Mouse (Mus musculus) cerebellum, adult 11-12 months (tissue): ENCODE data around the gene Cep89.

Experiments used
- DNase-seq: peaks from one replicate; pipeline ENCODE4 v3.0.0; 2022

Cep89 gene

GRCm38 (mm10) chr7:35396542-35397168 is at the start of gene Cep89, which contains the start of gene Faap24:
TSS of gene Cep89 (plus strand) at chr7:35397035.
TSS of gene Faap24 (minus strand) at chr7:35396836.
- peak; percentile 96 for DNase-seq

GRCm38 (mm10) chr7:35347918-35348700 is 48.7 kb upstream of the Cep89 start:
- DNase-seq = no peak

GRCm38 (mm10) chr7:35349022-35349421 is 47.8 kb upstream of the Cep89 start:
- no peak for DNase-seq

GRCm38 (mm10) chr7:35349886-35350684 is 46.8 kb upstream of the Cep89 start:
- DNase-seq = no peak

GRCm38 (mm10) chr7:35351155-35351554 is 45.7 kb upstream of the Cep89 start:
- DNase-seq = no peak

GRCm38 (mm10) chr7:35353306-35353705 is 43.5 kb upstream of the Cep89 start:
- DNase-seq = no peak

- DNase-seq = no peak
These were observed 41.4 kb upstream of the Cep89 start for GRCm38 (mm10) chr7:35355303-35355872.

- peak; percentile 31 for DNase-seq
These were observed 39.2 kb upstream of the Cep89 start for GRCm38 (mm10) chr7:35357621-35358020.

GRCm38 (mm10) chr7:35362253-35362652 is 34.6 kb upstream of the Cep89 start:
- DNase-seq = no peak

- DNase-seq = no peak
These were observed 34.0 kb upstream of the Cep89 start for GRCm38 (mm10) chr7:35362868-35363267.

- no peak for DNase-seq
These were observed 31.5 kb upstream of the Cep89 start for GRCm38 (mm10) chr7:35365161-35365910.

- no peak for DNase-seq
These were observed 25.7 kb upstream of the Cep89 start for GRCm38 (mm10) chr7:35371096-35371495.

GRCm38 (mm10) chr7:35372483-35373017 is 24.3 kb upstream of the Cep89 start:
- DNase-seq = no peak

GRCm38 (mm10) chr7:35373146-35373989 is 23.5 kb upstream of the Cep89 start:
- DNase-seq = no peak

- DNase-seq = no peak
These were observed 22.6 kb upstream of the Cep89 start for GRCm38 (mm10) chr7:35374265-35374664.

- peak; percentile 86 for DNase-seq
These were observed 20.2 kb upstream of the Cep89 start for GRCm38 (mm10) chr7:35376623-35377022.

- no peak for DNase-seq
These were observed 17.2 kb upstream of the Cep89 start for GRCm38 (mm10) chr7:35379492-35380119.

GRCm38 (mm10) chr7:35380351-35380750 is 16.5 kb upstream of the Cep89 start:
- DNase-seq = no peak

GRCm38 (mm10) chr7:35381861-35382260 is 15.0 kb upstream of the Cep89 start:
- DNase-seq = no peak

- no peak for DNase-seq
These were observed 14.0 kb upstream of the Cep89 start for GRCm38 (mm10) chr7:35382706-35383353.
